Mouse (Mus musculus) liver, postnatal 0 days (tissue): ENCODE measurements around the gene Cdh23. TPM values are rescaled to one million over a fixed set of nuclear protein-coding genes. Genes with fewer than 3 reads are reported as not detected.

Source experiments
- ATAC-seq: fragments of 200-750 bp; cut with Nextera tagmentation; 2 replicates; pipeline ENCODE4 v1.8.0; 2017; ENCODE audit warnings: mild to moderate bottlenecking, moderate library complexity
- DNase-seq: peaks from one replicate; pipeline ENCODE4 v3.0.0-alpha.2; 2016
- H3K27ac ChIP-seq: fragments of 300-500 bp; sonication (generic); 2 replicates; pipeline ENCODE4 v1.5.1; 2014; ENCODE audit warnings: antibody characterized with exemption, moderate library complexity, mild to moderate bottlenecking, low read depth
- H3K27me3 ChIP-seq: fragments of 300-500 bp; sonication (generic); 2 replicates; pipeline ENCODE4 v1.6.1; 2014; ENCODE audit warnings: low read length, control low read depth, mixed read lengths; ENCODE audit not compliant: insufficient read depth
- H3K36me3 ChIP-seq: fragments of 300-500 bp; sonication (generic); replicated peaks from 2 replicates; pipeline ENCODE4 v1.6.1; 2014; ENCODE audit warnings: mild to moderate bottlenecking, control low read depth, low read length, moderate library complexity, mixed read lengths; ENCODE audit not compliant: insufficient read depth
- H3K4me1 ChIP-seq: fragments of 300-500 bp; sonication (generic); 2 replicates; pipeline ENCODE4 v1.6.1; 2014; ENCODE audit warnings: antibody characterized with exemption, mild to moderate bottlenecking, control low read depth; ENCODE audit not compliant: insufficient read depth
- H3K4me2 ChIP-seq: fragments of 300-500 bp; sonication (generic); 2 replicates; pipeline ENCODE4 v1.6.1; 2014; ENCODE audit warnings: low read depth, mild to moderate bottlenecking, low read length, moderate library complexity, mixed read lengths
- H3K4me3 ChIP-seq: fragments of 300-500 bp; sonication (generic); 2 replicates; pipeline ENCODE4 v1.5.1; 2014; ENCODE audit warnings: low read depth, low read length
- H3K9ac ChIP-seq: fragments of 300-500 bp; sonication (generic); replicated peaks from 2 replicates; pipeline ENCODE4 v1.6.1; 2014; ENCODE audit warnings: mild to moderate bottlenecking, moderate library complexity
- H3K9me3 ChIP-seq: fragments of 300-500 bp; sonication (generic); 2 replicates; pipeline ENCODE4 v1.6.1; 2016; ENCODE audit warnings: mild to moderate bottlenecking, control low read depth, low read length, mixed read lengths
- CTCF ChIP-seq: sonication (generic); IDR thresholded peaks from 2 replicates; pipeline ENCODE4 v1.5.1; 2016; ENCODE audit warnings: antibody characterized with exemption, low read depth
- EP300 ChIP-seq: IDR thresholded peaks from 2 replicates; pipeline ENCODE4 v1.6.1; 2016; ENCODE audit warnings: antibody characterized with exemption, low read depth, mild to moderate bottlenecking
- WGBS: fragments of 180-500 bp; shearing (Covaris S2); extraction: QIAGEN DNeasy Blood & Tissue Kit; methylation state at CpG from one replicate; pipeline ENCODE4 v1.1.7; 2014; ENCODE audit not compliant: insufficient replicate concordance; 5-methylcytosine and 5-hydroxymethylcytosine counted together
- polyA plus RNA-seq: library from polyadenylated mRNA; unstranded; fragments of >200 nt; fragmentation: Nextera tagmentation; extraction: Ambion mirVana; gene quantifications from 2 replicates; pipeline ENCODE4 v1.2.1, GENCODE M21; 2015

The Cdh23 gene
- polyA plus RNA-seq, 1 experiment from 2014 or later = 0.28 TPM

GRCm38 (mm10) chr10:60685764-60686640, 10.3 kb downstream of the Cdh23 start:
- ATAC-seq (no peak), DNase-seq (no peak)
- H3K27me3 ChIP-seq = peaks cover 47% of the 10 kb centered on the region
- H3K36me3 ChIP-seq = no peaks in the 10 kb centered on the region
- H3K9me3 ChIP-seq = no peaks in the 10 kb centered on the region
- H3K27ac ChIP-seq = no peak overlapping the region
- H3K4me2 ChIP-seq = no peak overlapping the region
- peak overlapping the region; percentile 47; the same call in 1 of the 2 replicates for H3K4me3 ChIP-seq
- TF ChIP-seq CTCF = no peak
- TF ChIP-seq EP300 = no peak
- 9% methylated on average over 50 of the region's 50 CpGs for WGBS
- no peak overlapping the region for H3K9ac ChIP-seq
- H3K4me1 ChIP-seq = peaks cover 6% of the 10 kb centered on the region; the same call in 1 of the 2 replicates

DNA sequence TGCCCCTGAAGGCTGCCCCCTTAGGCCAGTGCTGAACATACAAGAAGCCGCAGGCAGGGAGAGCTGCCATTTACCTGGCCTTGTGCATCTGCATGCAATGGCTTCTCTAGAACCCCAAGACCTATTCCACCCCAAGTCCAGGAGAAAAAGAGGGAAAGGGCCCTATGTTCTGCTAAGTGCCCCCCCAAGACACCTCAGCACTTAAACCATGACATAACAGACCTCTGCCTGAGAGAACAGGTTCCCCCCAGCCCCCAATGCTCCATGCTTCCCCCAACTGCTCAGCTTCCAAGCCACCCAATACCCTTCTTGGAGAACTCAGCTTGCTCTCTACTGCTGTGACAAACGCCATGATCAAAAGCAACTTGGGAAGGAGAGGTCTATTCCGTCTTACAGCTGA, 17.4 kb downstream of the Cdh23 start:
- H3K27ac ChIP-seq = no peak overlapping the region
- H3K36me3 ChIP-seq = no peaks in the 10 kb centered on the region
- no peaks in the 10 kb centered on the region for H3K4me1 ChIP-seq
- H3K9me3 ChIP-seq = no peaks in the 10 kb centered on the region
- 75% methylated on average over 3 of the region's 3 CpGs for WGBS
- H3K4me3 ChIP-seq = no peak overlapping the region
- DNase-seq (no peak), ATAC-seq (no peak)
- TF ChIP-seq CTCF = no peak
- no peak for TF ChIP-seq EP300
- no peaks in the 10 kb centered on the region; the same call in 1 of the 2 replicates for H3K27me3 ChIP-seq
- no peak overlapping the region for H3K9ac ChIP-seq
- no peak overlapping the region for H3K4me2 ChIP-seq

DNA sequence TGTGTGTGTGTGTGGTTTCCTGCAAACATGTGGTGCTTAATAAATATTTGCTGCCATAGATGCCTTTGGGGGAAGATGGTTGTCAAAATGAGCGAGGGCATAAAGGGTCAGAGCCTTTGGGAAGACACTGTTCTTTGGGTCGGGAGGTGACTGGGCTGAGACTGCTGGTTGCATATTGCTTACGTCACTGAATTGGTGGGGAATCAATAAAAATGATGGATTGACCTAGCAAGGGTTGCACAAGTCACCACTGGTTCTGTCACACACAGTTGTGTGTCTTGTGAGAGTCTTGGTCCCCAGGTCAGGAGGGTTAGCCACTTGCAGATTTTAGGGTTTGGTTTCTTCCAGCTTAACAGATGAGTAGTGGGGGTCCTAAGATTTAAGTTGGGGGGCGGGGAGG, 19.0 kb downstream of the Cdh23 start:
- peak; percentile 66; the same call in 1 of the 2 replicates for ATAC-seq
- no peak for DNase-seq
- Histone ChIP-seq H3K4me1 (no peaks in the 10 kb centered on the region), H3K36me3 (no peaks in the 10 kb centered on the region), H3K27me3 (no peaks in the 10 kb centered on the region), H3K4me2 (no peak overlapping the region), H3K9me3 (no peaks in the 10 kb centered on the region), H3K9ac (no peak overlapping the region), H3K27ac (no peak overlapping the region), H3K4me3 (no peak overlapping the region)
- TF ChIP-seq CTCF (no peak), EP300 (no peak)
- 59% methylated on average over 4 of the region's 4 CpGs for WGBS

DNA sequence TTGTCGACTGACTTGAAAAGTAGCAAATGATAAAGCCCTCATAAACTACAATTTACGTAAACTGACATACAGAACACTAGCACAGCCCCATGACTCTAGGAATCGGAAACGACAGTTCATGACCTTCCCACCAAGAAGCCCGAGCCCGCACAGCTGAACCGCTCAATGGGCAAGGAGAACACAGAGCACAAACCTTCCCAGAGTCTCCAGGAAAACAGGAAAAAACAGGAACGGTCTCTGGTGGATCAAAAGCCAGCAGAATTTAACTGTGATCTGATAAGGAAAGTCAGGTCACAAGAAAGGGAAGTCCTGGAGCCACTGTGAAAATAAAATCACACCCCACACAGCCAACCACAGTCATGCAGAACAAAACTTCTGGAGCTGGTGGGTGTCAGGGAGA, 26.1 kb downstream of the Cdh23 start:
- Histone ChIP-seq H3K4me3 (no peak overlapping the region), H3K27me3 (no peaks in the 10 kb centered on the region), H3K27ac (no peak overlapping the region), H3K9me3 (no peaks in the 10 kb centered on the region), H3K4me1 (no peaks in the 10 kb centered on the region), H3K9ac (no peak overlapping the region), H3K36me3 (no peaks in the 10 kb centered on the region), H3K4me2 (no peak overlapping the region)
- no peak for TF ChIP-seq CTCF
- TF ChIP-seq EP300 = no peak
- ATAC-seq (no peak), DNase-seq (no peak)
- WGBS = 41% methylated on average over 8 of the region's 8 CpGs

- Histone ChIP-seq H3K27me3 (no peaks in the 10 kb centered on the region), H3K27ac (no peak overlapping the region), H3K9ac (no peak overlapping the region), H3K4me2 (no peak overlapping the region), H3K9me3 (no peaks in the 10 kb centered on the region), H3K36me3 (no peaks in the 10 kb centered on the region), H3K4me3 (no peak overlapping the region), H3K4me1 (no peaks in the 10 kb centered on the region)
- 67% methylated on average over 3 of the region's 3 CpGs for WGBS
- DNase-seq (no peak), ATAC-seq (no peak)
- TF ChIP-seq EP300 (no peak), CTCF (no peak)
Measured at GRCm38 (mm10) chr10:60668591-60668990, 27.7 kb downstream of the Cdh23 start.

DNA sequence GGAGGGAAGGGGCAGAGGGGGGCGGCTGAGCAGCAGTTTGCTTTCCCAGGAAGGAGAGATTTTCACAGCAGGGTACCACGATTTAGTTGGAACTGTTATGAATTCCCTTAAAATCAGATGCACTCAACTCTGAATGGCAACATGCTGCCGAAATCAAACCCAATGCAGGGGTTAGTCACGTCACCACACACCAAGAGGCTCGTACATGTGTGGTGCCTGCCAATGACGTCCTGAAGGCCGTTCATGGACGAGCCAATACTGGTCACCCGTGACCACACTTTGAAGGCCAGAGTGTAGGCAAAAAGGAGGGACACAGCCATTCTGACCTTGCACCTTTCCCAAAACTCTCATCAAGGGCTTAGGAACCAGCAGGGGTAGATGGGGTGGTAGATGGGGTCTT, 35.3 kb downstream of the Cdh23 start:
- H3K9ac ChIP-seq = no peak overlapping the region
- no peak overlapping the region for H3K27ac ChIP-seq
- no peaks in the 10 kb centered on the region for H3K4me1 ChIP-seq
- no peak overlapping the region for H3K4me2 ChIP-seq
- no peak for DNase-seq
- ATAC-seq = no peak
- TF ChIP-seq CTCF (no peak), EP300 (no peak)
- no peak overlapping the region for H3K4me3 ChIP-seq
- 52% methylated on average over 9 of the region's 9 CpGs for WGBS
- no peaks in the 10 kb centered on the region for H3K27me3 ChIP-seq
- no peaks in the 10 kb centered on the region for H3K36me3 ChIP-seq
- no peaks in the 10 kb centered on the region for H3K9me3 ChIP-seq
